Mouse (Mus musculus) lung, adult 18-20 months (tissue): ENCODE results near the gene Tmed9.
"Not testable (repeated sequence)": the region's sequence is repeated elsewhere in the genome, so short reads cannot be mapped to it uniquely, and the experiment has no call there.

Experiments
- DNase-seq, 2 experiments: peaks; one replicate each; pipeline ENCODE4 v3.0.0; 2022; ENCODE audit warnings: mixed read lengths in 2 of 2

Gene Tmed9

DNA sequence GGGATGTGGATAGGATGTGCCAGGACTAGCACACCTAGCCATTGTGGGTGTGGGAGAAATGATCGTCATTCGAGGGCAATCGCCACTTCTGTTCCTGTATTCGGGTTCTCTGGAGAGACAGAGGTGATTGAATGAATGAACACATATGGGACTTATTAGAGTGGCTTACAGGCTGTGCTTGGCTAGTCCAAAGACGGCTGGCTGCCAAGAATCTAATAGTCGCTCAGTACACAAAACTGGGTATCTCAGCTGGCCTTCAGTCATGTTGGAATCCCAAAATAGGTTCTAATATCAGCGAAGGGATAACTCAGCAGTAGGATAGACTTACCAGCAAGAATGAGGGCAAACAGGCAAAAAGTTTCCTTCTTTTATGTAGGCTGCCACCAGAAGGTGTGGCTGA lies 38.5 kb downstream of the Tmed9 start:
- DNase-seq = no peak

GRCm38 (mm10) chr13:55613471-55613870 lies 39.9 kb downstream of the Tmed9 start:
- no peak for DNase-seq

GRCm38 (mm10) chr13:55619328-55619727 lies 45.8 kb downstream of the Tmed9 start:
- DNase-seq = no peak

DNA sequence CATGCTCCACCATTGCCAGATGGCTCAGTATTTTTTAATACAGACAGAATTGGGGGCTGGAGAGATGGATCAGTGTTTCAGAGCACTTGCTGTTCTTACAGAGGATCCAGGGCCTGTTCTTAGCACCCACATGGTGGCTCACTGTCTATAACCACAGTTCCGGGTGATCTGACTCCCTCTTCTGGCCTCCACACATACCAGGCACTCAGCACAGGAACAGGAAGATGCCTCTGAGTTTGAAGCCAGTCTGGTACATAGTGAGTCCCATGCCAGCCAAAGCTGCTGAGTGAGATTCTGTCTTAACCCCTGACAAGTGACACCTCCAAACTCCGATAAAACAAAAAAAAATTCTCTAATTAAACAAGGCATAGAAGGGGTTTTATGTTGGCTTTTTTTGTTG lies 46.7 kb downstream of the Tmed9 start:
- no peak for DNase-seq

DNA sequence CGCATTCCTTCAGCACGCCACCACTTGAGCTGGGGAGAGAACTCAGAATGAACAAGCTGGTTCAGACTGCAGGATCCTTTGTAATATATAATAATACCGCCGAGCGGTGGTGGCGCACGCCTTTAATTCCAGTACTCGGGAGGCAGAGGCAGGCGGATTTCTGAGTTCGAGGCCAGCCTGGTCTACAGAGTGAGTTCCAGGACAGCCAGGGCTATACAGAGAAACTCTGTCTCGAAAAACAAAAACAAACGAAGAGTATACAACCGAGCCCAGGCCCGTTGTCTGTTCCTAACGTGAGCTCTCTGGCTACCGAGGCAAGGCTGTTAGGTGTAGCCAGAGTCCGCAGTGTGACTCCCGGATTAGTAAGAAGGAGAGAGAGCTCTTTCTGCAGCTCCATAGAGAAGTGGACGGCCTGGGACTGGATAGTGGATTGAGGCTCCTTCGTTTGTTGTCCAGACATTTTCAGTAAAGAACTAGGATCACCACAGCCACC lies 48.7 kb downstream of the Tmed9 start:
- DNase-seq = not testable (repeated sequence)

DNA sequence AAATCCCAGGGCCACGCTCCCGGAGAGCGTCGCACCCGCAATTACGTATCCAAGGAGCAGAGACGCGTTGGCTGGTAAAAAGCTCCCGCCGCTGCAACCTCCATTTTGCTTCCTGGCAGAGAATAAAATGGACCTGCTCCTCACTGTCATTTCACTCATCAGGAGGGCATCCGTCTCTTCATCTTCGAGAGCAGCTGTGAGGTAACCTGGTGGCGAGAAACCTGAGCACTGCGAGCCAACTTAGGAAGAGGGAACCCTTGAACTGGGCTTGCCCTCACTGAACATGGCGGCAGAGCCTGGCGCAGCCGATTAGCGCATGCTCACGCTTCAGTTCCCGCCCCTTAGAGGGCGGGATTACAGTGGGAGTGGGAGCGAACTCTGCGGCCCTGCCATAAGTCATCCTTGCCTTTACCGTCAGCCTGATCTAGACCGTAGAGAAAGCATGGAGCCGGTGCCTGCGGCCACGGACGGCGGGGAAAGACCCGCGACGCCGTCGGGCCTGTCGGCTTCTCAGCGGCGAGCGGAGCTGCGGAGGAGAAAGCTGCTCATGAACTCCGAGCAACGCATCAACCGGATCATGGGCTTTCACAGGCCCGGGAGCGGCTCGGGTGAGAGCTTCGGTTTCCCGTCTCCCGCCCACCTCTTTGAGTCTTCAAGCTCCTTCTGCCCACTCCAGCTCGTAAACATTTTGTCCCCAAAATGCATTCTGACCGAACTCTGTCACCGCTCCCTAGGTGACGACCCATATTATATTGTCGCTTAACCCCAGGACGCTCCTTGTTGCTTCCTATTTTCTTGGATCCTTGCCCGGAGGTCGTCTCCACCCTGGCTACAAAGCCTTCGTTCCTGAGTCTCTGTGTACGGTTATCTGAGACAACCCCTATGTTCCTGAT lies 49.4 kb downstream of the Tmed9 start, which contains the start of gene Caml:
Gene Caml, plus strand, starts transcription at position 357 of the 893 bp plus-strand sequence.
- peak; percentile 89 to 90 for DNase-seq

- peak; percentile 84 to 87 for DNase-seq
These were observed 61.2 kb downstream of the Tmed9 start, which contains the start of gene Ddx46 for GRCm38 (mm10) chr13:55634639-55635127. Ddx46 (plus strand) TSS chr13:55635027.

GRCm38 (mm10) chr13:55635146-55635571 lies 61.6 kb downstream of the Tmed9 start:
- DNase-seq = no peak

DNA sequence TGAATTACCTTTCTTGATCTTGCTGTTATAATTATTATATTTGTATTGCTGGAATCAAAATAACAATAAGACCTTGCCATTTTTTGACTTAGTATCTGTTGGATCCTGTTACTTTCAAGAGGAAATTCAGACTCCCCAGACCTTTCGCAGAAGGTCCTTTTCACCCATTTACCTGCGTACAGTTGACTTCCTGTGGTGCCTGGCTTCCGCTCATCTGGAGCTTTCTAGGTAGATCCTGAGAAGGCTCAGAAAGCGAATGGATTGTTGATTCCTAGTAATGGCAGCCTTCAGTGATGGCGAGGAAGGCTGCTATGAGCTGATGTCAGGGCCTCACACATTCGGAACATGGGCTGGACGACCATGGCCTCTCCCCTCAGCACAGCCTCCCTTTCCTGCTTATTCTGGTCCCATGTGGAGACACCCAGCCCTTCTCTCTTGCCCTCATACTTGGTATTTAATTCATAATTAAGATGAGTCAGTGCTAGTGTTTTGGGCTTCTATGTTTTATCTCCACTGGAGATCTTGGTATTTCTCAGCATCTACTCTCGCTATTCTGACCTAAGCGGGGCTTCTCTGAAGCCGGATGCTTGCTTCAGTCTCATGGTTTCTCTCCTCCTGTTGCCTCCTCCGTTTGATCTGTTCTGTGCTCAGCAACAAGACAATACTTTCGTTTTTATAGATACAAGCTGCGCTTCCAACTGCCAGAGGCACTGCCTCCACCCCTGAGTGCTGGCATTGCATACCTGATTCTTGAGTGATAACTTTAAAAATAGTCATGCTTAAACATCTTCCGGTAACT lies 62.9 kb downstream of the Tmed9 start:
- no peak for DNase-seq

- DNase-seq = peak; percentile 71 to 73
These were observed 66.9 kb downstream of the Tmed9 start for GRCm38 (mm10) chr13:55640480-55640879.

DNA sequence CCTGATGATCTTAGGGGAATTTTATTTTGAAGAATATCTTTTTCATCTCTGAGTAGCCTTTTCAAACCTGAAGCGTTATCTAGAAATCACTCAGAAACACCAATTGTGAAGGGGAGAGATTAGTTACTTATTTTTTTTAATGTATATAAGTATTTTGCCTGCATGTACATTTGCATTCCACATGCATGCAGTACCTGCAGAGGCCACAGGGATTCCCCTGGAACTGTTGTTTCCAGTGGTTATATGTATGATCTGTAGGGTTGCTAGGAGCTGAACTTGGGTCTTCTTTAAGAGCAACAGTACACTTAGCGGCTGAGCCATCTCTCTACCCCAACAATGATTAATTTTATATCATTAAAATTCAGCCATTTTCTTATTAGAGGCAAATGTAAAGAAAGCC lies 71.0 kb downstream of the Tmed9 start:
- no peak for DNase-seq
